Mouse (Mus musculus) T-helper 2 cell (primary cell): ENCODE measurements around the gene Kalrn.

Source experiments
- in situ Hi-C: fragments of 300-600 bp; cut with MboI, MseI; formaldehyde crosslinking; loops from one replicate; pipeline ENCODE4 v1.15.1; 2025; ENCODE audit warnings: high pct_unique_total_duplicates

The Kalrn gene

GRCm38 (mm10) chr16:33941271-33941781 is 632.0 kb downstream of the Kalrn start:
- in situ Hi-C loops: loop anchor here (5.0 kb wide), 1 partner anchor 114 kb away; the partner anchor contains the start of gene Itgb5

DNA sequence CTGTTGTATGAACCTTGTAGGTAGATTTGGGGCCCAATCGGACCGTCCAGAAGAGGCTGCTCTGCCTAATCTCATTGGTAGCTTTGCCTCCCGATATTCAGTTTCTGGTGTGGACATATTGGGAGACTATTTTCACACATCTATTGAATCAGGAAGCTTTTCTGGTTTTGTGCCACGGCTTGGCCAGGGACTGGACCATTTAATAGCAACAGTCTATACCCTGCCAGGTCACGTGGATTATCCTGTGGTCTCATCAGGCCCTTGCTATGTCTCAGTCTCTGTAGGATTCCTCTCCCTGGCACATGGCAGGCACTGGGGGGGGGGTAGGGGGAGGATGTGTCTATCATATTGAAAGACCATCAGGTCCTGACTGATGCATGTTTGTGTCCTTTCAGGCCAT is 633.2 kb downstream of the Kalrn start:
- in situ Hi-C loops: loop anchor here (5.0 kb wide), 1 partner anchor 113 kb away; the partner anchor contains the start of gene Itgb5

DNA sequence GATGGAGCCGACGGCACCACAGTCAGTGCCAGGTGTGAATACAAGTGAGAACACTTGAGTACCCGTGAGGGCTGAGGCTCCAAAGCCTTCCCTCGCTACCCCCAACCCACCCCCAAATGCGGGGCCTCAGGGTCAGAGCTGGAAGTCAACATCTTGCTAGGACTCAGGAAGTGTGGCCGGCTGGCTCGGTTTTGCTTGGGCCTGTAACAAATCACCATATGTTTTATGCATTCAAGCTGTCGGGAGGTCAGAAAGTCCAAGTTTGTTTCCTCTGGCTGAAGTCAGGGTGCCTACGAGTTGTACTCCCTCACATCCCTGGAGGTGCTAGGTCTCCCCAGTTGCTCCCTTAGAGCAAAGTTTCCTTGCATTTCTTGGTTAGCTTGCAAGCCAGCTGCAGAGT is 633.7 kb downstream of the Kalrn start:
- in situ Hi-C loops: loop anchor here (5.0 kb wide), 1 partner anchor 112 kb away; the partner anchor contains the start of gene Itgb5

GRCm38 (mm10) chr16:33939133-33939531 is 634.2 kb downstream of the Kalrn start:
- in situ Hi-C loops: no loop called here

GRCm38 (mm10) chr16:33938311-33939132 is 634.8 kb downstream of the Kalrn start:
- in situ Hi-C loops: no loop called here

- in situ Hi-C loops: no loop called here
These were observed 635.8 kb downstream of the Kalrn start for GRCm38 (mm10) chr16:33937567-33937966.

DNA sequence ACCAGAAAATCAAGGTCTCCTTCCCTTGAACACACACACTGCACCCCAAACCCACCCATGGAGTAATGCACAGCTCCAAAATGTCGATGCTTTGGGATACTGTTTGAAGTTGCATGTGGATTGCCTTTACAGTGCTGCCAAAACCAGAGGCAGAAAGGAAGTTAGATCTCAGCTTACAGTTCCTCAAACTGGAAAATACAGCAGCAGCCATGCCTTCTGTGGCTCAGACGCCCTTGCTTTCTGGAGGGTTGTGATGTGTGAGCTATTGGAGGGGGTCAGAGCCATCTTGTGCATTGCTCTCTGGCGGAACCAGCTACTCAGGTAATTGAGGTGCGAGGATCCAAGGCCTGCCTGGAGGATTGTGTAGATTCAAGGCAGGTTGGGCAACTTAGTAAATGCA is 636.4 kb downstream of the Kalrn start:
- in situ Hi-C loops: no loop called here

- in situ Hi-C loops: no loop called here
These were observed 637.9 kb downstream of the Kalrn start for GRCm38 (mm10) chr16:33935407-33935785.

DNA sequence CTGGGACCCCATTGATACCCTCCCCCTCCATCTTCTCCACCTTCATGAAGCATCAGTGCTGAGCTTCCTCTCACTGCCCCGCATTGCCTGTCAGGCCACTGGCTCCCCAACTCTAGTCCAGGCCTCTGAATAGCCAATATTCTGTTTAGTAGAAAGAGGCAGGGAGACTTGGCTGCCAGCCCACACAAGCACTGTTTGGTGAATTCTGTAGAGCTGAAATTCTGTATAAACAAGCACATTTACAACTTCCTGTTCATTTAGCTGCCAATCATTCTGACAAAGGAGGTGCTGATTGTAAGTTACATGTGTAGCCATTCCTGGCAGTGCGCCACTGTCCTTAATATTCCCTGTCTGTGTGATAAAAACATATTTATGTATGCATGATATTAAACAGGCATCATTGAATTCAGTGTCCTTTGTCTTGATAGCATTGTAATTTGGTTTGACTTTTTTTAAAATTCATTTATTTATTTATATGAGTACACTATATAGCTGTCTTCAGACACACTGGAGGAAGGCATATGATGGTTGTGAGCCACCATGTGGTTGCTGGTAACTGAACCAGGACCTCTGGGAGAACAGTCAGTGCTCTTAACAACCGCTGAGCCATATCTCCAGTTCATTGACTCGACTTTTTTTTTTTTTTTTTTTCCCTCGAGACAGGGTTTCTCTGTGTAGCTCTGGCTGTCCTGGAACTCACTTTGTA is 638.5 kb downstream of the Kalrn start:
- in situ Hi-C loops: no loop called here

DNA sequence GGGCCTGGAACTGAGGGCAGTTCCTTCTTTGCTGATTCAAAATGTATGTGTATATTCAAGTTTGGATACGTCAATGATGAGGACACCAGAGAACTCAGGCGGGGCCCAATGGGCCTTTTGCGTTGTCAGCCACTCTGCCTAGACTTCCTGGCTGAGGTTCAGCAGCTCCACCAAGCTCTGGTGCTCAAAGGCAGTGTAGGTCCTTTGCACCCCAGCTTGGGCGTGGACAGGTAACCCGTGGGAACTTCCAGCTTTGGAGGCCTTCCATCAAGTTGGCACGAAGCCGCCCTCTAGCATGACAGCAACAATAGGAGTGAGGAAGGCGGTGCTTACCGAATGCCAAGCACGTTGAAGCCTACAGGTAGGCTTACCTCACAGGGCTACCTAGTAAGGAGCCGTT is 639.9 kb downstream of the Kalrn start:
- in situ Hi-C loops: no loop called here

- in situ Hi-C loops: no loop called here
These were observed 641.2 kb downstream of the Kalrn start for GRCm38 (mm10) chr16:33932126-33932525.

DNA sequence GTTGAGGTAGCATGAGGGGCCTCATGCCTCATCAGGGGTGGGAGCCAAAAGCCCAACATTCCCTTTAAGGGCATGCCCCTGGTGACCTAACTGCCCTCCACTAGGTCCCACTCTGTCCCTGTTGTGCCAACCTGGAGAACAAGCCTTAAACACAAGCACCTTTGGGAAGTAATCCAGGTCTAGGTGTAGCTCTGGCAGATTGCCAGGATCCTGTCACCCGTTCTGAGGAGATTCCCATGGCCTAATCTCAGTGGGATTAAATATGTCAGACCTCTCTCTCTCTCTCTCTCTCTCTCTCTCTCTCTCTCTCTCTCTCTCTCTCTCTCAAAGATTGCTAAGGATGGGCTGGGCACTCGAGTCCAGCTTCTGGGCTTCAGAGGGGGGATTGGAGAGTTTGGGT is 641.6 kb downstream of the Kalrn start:
- in situ Hi-C loops: no loop called here

GRCm38 (mm10) chr16:33930785-33931184 is 642.5 kb downstream of the Kalrn start:
- in situ Hi-C loops: no loop called here

- in situ Hi-C loops: no loop called here
These were observed 644.4 kb downstream of the Kalrn start for GRCm38 (mm10) chr16:33928788-33929462.

DNA sequence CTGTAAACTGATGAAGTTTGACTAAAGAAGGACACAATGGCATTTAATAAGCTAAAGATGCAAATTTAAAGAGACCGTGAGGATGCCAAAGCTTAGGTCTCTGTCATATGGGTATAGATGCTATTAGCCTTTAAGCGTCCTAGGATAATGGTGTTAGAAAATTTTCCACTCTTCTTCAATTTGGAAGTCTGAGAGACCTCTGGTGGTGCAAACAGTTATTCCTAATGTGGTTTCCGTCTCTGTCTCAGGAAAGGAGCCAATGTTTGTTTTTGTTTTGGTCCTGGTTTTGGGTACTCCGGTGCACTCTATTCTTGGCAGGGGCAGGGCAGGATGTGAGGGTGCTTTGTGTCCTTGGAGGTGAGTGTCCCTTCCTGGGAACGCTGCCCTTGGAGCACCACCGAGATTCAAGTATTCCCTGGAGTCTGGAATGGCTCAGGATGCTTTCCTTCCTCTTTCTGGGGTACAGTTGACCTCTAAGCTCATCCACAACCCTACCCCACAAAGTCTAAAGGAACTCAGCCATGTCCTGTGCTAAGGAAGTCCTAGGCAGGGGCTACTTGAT is 646.0 kb downstream of the Kalrn start:
- in situ Hi-C loops: no loop called here

DNA sequence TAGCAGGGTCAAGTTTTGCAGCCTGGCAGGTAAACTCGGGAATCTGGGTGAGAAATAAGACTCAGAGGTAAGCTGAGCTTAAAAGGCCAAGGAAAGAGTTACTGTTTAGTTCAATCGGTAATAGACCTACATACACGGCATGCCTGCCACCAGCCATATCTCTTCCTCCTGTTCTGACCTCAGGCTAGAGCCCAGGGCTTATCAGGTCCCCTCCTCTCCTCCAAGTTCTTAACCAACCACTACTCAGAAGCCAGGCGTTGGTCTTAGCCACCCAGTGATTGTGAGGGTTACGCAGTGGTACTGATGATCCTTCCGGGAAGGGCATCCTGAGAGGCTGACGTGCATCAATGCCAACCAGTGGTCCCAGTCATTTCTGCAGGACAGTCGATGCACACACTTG is 649.6 kb downstream of the Kalrn start:
- in situ Hi-C loops: no loop called here

GRCm38 (mm10) chr16:33923001-33923316 is 650.4 kb downstream of the Kalrn start:
- in situ Hi-C loops: no loop called here

DNA sequence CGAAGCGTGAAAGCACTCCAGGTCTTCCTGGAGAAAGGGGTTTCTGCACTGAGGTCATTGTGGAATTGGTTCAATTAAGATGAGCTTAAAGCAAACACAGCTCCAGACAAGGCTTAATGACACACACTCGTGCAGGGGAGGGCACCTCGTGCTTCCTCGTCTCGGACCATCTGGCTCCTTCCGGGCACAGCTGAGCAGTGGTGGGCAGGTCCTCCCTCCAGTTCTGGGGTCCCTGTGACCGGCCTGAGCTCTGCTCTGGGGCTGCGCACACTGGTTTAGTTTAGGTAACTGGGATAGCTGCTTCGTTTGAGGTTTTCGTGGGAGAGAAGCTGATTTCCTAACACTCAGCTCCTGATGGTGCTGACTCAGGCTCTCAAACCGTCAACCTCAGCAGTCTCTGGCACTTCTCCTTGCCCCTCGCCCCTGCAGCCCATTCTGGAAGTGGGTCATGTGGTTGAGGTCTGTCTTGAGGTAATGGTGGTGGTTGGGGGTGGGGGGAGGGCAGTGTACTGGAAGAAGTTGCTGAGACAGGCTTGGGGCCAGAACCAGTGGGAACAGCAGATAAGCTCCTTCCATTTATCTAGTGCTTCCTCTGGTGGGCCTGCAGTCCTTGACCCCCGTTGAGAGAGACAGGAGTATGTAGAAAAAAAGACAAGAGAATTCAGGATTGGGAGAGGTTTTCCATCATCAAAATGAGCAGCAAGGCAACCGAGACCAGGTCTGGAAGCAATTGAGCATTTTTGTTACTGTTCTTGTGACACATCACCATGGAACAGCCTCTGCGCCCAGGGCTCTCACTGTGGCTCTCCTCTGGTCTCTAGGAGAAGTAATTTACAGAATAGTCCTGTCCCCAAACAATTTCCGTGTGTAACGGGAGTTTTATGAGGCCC is 651.0 kb downstream of the Kalrn start:
- in situ Hi-C loops: no loop called here

GRCm38 (mm10) chr16:33921514-33921913 is 651.8 kb downstream of the Kalrn start:
- in situ Hi-C loops: no loop called here
